Mouse (Mus musculus) T-cell, adult 2 months (primary cell): Measurements from ENCODE around the gene Gpatch2l.

Experiments used
- DNase-seq: peaks from one replicate; pipeline ENCODE4 v3.0.0; 2022; ENCODE audit warnings: low spot score

Gene Gpatch2l

DNA sequence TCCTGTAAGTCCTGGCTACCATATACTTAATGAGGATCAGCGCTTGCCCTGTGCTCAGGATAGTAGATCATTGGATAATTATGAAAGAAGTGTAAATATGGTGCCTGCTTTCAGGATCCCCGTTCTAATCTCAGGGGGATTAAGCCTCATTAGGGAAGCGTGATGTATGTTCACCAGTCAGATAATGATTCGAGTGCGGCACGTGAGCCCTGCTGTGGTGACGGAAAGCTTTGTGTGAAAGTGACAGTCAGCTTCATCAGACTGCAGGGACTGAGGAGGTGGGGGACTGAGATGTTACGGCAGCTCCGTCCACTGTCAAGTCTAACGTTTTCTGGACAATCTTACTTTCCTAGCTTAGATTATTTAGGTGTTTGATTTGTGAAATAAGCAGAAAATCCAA, 38.3 kb downstream of the Gpatch2l start:
- no peak for DNase-seq

DNA sequence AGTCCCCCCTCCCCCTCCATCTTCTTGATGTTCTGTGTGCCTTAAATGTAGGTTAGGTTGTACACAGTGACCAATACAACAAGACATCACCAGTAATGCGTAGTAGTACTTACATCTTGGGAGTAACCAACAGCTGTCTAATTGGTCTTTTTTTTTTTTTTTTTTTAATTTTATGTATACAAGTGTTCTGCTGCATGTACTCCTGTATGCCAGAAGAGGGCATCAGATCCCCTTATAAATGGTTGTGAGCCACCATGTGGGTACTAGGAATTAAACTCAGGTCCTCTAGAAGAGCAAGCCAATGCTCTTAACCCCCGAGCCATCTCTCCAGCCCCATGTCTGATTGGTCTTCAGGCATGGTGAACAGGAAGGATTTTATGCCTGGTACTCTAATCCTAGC, 44.0 kb downstream of the Gpatch2l start:
- no peak for DNase-seq

DNA sequence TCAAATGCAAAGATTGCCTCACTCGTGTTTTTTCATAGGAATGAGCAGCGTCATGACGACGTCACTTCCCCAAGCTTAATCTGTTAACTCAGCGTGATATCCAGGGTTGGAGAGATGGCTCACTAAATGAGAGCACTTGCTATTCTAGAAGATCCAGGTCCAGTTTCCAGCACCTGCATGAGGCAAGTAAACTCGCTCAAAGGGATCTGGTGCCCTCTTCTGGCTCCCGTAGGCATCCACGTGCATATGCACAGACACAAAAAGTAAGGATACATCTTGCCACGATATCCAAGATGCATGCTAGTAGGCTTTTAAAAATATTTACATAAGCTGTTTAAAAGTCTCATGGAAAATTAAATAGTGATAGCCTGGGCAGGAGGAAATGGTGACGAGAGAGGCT, 55.8 kb downstream of the Gpatch2l start:
- DNase-seq = no peak

DNA sequence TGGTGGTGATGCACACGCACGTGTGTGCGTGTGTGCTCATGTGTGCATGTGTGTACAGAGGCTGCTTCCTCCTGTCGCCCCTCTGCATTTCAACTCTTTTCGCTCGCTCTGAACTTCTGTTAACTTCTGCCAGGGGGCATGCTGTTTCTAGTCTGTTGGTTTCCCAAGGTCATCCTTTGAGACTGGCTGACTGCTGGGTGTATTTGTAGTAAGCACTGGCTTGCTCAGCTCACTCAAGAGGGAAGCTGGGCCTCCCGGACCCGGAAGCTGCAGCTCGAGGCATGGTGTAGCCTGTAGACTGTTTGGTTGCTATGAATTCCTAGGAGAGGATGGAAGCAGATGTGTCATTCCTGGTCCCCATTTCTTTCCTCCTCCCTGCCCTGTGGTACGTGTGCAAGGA, 61.3 kb downstream of the Gpatch2l start:
- DNase-seq = no peak

DNA sequence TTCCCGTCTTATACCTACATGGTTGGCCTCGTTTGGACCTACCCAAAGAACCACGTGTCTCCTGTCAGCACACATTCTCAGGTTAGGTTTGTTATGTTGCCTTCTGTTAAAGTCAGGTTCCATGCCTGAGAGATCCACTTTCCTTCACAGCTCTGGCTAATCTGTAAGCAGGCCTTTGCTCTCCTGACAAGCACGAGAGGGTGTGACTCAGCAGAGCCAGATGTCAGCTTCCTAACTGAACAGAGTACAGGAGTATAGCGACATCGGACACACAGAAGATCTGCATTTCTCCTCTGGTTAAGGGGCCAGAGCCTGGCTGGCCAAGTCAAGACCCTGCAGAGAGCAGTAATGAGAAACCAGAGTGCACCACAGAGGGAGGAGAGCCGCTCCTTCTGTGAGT, 63.4 kb downstream of the Gpatch2l start:
- DNase-seq = no peak

DNA sequence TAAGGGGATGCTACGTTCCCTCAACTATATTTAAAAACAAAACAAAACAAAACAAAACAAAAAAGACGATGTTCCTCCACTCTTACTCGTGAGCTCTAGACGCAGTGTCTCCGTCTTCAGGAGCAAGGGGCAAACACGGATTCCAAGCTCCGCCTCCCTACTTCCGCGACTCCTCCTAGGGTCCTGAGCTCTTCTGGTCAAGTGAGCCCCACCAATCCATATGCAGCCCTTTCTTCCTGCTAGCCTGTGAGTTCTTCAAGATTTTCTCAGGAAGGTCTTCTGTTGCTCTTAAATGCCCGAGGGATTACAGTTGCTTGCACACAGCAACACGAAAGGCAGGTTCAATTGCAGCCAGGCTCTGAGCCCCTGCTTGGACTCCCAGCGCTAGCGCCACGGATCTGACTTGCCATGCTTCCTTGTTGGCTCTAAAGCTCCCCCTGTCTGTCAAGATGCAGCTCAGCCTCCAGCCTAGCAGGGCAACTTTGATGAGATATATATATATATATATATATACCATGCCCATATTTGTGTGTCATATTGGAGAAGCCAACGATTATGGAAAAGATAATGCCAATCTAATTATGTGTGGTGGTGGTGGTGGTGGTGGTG, 64.1 kb downstream of the Gpatch2l start:
- DNase-seq = peak; percentile 48

DNA sequence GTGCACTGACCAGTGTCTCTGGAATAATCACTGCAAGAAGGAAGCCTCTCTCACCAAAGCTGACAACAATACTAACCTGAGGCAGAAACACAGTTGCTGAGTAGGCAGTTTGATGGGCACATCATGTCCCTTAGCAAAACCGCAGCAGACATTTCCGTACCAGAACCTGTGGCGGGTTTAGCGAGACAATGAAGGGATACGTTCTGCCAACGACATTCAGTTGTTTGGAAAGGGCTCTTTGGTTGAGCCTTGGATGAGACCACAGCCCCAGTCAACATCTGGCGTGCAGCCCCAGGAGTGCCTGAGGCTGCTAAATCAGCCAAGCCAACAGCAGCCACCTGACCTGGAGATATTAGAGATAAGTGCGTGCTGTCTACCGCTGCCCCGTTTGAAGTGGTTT, 67.8 kb downstream of the Gpatch2l start:
- peak; percentile 41 for DNase-seq

DNA sequence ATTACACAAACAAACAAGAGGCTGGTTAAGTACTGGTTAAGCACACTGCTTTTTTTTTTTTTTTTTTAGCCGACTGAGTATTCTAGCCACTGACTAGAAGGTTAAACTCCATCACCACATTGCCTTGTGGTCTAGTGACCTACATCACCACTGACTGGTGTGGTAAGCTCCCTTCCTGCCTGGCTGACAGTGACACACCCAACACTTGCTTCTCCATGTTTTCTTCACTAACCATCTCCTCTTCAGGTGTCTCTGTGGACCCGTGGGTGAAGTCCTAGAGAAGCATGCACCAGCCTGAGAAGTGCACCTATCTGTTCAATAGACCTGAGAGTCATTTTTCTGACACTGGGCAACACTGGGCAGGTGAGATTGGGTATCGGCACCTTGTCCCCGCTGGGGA, 68.2 kb downstream of the Gpatch2l start:
- DNase-seq = peak; percentile 48

DNA sequence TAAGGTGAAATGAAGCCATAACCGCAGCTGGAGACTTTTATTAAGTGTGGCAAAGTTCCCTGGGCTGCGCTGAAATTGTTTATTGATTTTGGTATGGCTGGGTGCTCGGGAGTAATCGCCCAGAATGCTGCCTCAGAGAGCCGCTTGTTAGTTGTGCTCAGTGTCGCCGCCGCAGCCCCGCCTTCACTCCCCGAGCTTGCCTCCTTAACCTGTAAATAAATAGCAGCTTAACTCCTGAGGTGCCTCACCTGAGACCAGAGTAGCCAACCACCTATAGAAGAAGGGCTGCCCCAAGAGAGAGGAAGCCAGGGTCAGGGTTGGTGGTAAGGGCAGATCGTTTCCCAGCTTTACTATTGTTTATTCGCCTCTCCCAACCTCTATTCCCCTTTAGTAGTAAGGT, 79.0 kb downstream of the Gpatch2l start:
- no peak for DNase-seq

DNA sequence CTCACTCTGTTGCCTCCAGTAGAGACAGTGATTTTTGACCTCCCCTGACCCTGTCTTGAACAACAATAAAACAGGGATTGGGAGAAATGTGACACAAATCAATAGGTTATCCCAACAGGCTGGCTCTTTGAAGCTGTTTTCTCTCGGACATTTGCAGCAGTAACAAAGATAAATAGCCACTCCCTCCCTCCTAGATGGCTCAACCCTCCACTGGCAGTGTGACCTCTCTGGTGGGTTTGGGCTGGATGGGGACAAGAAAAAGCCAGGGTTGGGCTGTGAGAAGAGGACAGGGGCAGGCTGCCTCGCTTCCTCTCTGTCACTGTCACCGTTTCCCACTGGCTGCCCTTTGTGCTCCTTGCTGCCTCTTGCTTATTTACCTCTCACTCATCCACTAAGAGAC, 82.6 kb downstream of the Gpatch2l start:
- no peak for DNase-seq

DNA sequence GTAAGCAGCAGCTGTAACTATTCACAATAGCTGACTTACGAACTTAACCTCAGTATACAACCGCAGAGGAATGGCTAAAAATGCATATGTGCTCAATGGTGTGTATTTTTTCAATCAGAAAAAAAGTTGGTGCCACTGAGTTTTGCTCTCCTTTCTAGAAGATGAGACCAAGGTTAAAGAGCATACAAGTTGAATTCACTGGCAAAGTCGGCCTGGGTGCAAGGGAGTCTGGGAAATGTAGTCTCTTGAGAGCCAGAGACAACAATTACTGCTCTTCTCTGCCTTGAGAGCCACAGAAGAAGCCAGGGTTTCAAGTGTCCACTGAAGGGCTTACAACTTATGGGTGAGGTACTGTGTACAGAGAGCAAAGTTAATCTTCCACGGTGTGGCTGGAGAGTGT, 88.2 kb downstream of the Gpatch2l start:
- DNase-seq = no peak

DNA sequence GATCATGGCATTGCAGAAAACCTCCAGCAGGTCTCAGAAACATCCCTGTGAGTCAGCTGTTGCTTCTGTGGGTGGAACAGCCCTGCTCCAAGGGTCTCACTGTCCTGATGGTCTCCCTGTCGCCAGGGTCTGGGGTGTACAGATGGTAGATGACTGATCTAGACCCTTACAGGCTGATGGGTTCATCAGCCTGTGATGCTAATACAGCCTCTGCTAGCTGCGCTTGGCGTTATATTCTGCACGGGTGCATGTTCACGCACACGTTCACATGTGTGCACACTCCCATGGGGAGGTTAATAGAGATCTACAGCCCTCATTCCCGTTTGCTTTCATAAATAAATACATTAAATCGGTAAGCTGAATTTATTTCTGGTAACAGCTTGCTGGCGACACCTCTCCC, 89.0 kb downstream of the Gpatch2l start:
- DNase-seq = no peak

DNA sequence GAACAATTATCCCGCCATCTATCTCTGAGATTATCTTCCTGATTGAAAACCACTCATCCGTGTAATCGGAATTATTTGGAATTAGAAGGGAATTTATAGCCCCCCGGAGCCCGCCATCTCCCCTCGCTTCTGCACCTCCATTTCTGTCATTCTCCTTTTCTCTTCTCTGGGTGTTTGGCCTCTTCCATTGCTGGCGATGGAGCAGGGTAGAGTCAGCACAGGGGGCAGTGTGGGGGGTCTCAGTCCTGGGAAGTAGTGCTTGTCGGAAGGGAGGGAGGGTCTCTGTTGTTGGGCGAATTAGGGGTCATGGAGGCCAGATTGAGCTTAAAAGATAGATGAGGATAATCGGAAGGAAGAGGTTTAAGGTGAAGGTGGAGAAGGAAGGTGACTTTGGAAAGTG, 89.6 kb downstream of the Gpatch2l start:
- DNase-seq = no peak

DNA sequence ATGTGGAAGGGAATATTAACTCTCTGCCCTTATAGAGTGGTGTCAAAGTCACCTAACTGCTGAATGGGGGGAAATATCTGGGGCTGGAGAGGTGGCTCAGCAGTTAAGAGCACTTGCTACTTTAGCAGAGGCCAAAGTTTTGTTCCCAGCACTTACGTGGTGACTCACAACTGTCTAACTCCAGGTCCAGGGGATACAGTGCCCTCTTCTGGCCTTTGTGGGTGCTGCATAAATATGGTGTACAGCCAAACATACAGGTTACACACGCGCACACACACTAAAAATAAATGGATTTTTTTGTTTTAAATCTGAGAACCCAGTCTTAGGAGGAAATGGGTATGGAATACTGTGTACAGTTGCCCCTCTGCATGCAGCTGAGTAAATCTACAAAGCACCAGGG, 94.6 kb downstream of the Gpatch2l start:
- DNase-seq = no peak

DNA sequence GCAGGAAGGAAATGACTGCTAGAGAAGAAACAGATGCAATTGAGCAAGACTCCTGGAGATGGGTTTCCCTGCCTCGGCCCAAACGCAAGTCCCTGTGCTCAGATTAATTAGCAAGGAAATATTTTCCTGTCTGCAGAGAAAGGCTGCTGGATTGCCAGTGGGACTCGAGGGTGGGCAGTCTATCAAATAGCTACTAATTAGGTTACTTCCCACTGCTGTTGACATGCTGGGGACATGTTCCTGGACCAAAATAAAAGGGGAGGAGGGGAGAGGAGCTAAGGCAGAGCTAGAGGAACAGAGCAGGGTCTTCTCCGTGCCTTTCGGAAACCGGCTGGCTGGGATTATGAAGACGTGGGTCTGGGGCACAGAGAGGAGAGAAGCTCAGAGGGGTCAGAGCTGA, 95.2 kb downstream of the Gpatch2l start:
- no peak for DNase-seq
